8 mouse cellular contexts compared by ENCODE assay signal in the genomic region with DNA sequence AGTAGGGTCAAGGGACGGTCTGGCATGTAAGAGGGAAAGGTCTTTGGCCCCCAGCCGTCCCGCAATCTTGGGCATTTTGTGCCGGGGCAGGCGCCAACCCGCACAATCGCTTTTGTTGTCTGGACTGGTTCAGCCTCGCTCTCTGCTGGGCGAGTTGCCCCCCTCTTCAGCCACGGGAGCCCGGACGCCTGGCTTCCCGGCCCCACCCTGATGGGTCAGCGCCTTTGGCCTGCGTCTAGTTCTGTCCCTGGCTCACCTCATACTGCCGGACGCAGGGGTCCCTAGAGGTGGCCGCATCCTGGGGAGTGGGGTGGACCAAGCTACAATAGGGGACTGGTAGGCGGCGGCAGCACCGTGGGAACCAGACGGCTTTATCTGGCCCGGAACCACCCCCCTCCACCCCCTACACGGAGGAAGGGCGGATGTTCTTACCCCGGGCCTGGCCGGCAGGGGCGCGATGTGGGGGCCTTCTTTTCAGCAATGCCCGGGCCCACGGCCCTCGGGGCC. TPM values are rescaled to one million over a fixed set of nuclear protein-coding genes. Genes with fewer than 3 reads are reported as not detected.
A peak's percentile ranks its signal among the peaks of the same experiment; 100 is the strongest.
DNase-seq lines count a peak whose midpoint lies in the region; ATAC-seq lines count a peak whose summit lies in the region.

No protein-coding gene starts in this region.

- intact Hi-C loops in left cerebral cortex, postnatal 25 days (cut with DNase I): no loop called here

- peaks cover 71% of the 10 kb centered on the region for H3K4me1 ChIP-seq in embryonic facial prominence, embryonic 10.5 days
- peaks cover 50% of the 10 kb centered on the region for H3K4me1 ChIP-seq in heart, embryonic 16.5 days (ENCODE audit: control insufficient read depth, insufficient read depth, low read length)
- H3K4me1 ChIP-seq in limb, embryonic 12.5 days (replicated peaks): peaks cover 58% of the 10 kb centered on the region
- H3K4me1 ChIP-seq in neural tube, embryonic 14.5 days (ENCODE audit: control insufficient read depth, insufficient read depth, low read length): peaks cover 26% of the 10 kb centered on the region; the same call in 1 of the 2 replicates

- peak overlapping the region; percentile 33; the same call in 1 of the 2 replicates for H3K9ac ChIP-seq in heart, embryonic 16.5 days (ENCODE audit: low read length)
- peak overlapping the region; percentile 37; the same call in 1 of the 2 replicates for H3K9ac ChIP-seq in limb, embryonic 12.5 days (replicated peaks)
- H3K9ac ChIP-seq in neural tube, embryonic 14.5 days (replicated peaks; ENCODE audit: low read depth, low read length): no peak overlapping the region

- peak overlapping the region; percentile 60 for H3K4me3 ChIP-seq in embryonic facial prominence, embryonic 10.5 days
- peak overlapping the region; percentile 73 for H3K4me3 ChIP-seq in heart, embryonic 16.5 days (ENCODE audit: low read length)
- H3K4me3 ChIP-seq in limb, embryonic 12.5 days (replicated peaks): peak overlapping the region; percentile 50
- 0 out of 2 replicates have a peak overlapping the region, but pooled peaks have one; percentile 1 for H3K4me3 ChIP-seq in neural tube, embryonic 14.5 days (ENCODE audit: low read depth, low read length)

- H3K9me3 ChIP-seq in embryonic facial prominence, embryonic 10.5 days: 0 out of 2 replicates have a peak, but pooled peaks cover 2% of the 10 kb centered on the region
- H3K9me3 ChIP-seq in heart, embryonic 16.5 days (replicated peaks; ENCODE audit: control insufficient read depth, low read length): no peaks in the 10 kb centered on the region
- H3K9me3 ChIP-seq in limb, embryonic 12.5 days: no peaks in the 10 kb centered on the region
- H3K9me3 ChIP-seq in neural tube, embryonic 14.5 days (ENCODE audit: control insufficient read depth, low read length): no peaks in the 10 kb centered on the region

- no peaks in the 10 kb centered on the region for H3K36me3 ChIP-seq in embryonic facial prominence, embryonic 10.5 days (replicated peaks)
- H3K36me3 ChIP-seq in heart, embryonic 16.5 days (ENCODE audit: control insufficient read depth, insufficient read depth): no peaks in the 10 kb centered on the region
- H3K36me3 ChIP-seq in limb, embryonic 12.5 days: no peaks in the 10 kb centered on the region
- no peaks in the 10 kb centered on the region for H3K36me3 ChIP-seq in neural tube, embryonic 14.5 days (ENCODE audit: control insufficient read depth, insufficient read depth, low read length)

- ATAC-seq in heart, embryonic 16.5 days (replicated peaks; ENCODE audit: extremely low read depth, insufficient read depth, low FRiP score): peak; percentile 2; the same call in 1 of the 2 replicates
- ATAC-seq in limb, embryonic 12.5 days (ENCODE audit: insufficient number of reproducible peaks, insufficient read depth, low FRiP score, low TSS enrichment, low read depth): no peak
- ATAC-seq in neural tube, embryonic 14.5 days (ENCODE audit: low read depth): no peak

- H3K27me3 ChIP-seq in embryonic facial prominence, embryonic 10.5 days (replicated peaks; ENCODE audit: low read depth, poor library complexity, severe bottlenecking): peaks cover 99% of the 10 kb centered on the region
- peaks cover 87% of the 10 kb centered on the region for H3K27me3 ChIP-seq in heart, embryonic 16.5 days (ENCODE audit: control insufficient read depth, insufficient read depth, low read length)
- peaks cover 92% of the 10 kb centered on the region for H3K27me3 ChIP-seq in limb, embryonic 12.5 days
- H3K27me3 ChIP-seq in neural tube, embryonic 14.5 days (ENCODE audit: control insufficient read depth, insufficient read depth, low read length): peaks cover 63% of the 10 kb centered on the region

- WGBS in embryonic facial prominence, embryonic 10.5 days: 2% methylated on average over 32 of the region's 32 CpGs
- 2% methylated on average over 32 of the region's 32 CpGs for WGBS in heart, embryonic 16.5 days
- WGBS in limb, embryonic 12.5 days: 4% methylated on average over 30 of the region's 32 CpGs
- 4% methylated on average over 31 of the region's 32 CpGs for WGBS in neural tube, embryonic 14.5 days

- H3K4me2 ChIP-seq in heart, embryonic 16.5 days (ENCODE audit: low read depth, low read length): peak overlapping the region; percentile 90
- H3K4me2 ChIP-seq in limb, embryonic 12.5 days: peak overlapping the region; percentile 93
- peak overlapping the region; percentile 81; the same call in 1 of the 2 replicates for H3K4me2 ChIP-seq in neural tube, embryonic 14.5 days (ENCODE audit: low read depth, low read length)

- peak; percentile 63 for DNase-seq in gastrocnemius, adult 18-20 months (ENCODE audit: low spot score)
- no peak for DNase-seq in gastrocnemius, postnatal 4 days (ENCODE audit: low spot score in 2 of 2)
- DNase-seq in embryonic facial prominence, embryonic 10.5 days (ENCODE audit: low spot score): no peak
- DNase-seq in left cerebral cortex, postnatal 25 days (ENCODE audit: low spot score in 2 of 2): no peak
- no peak for DNase-seq in frontal cortex, postnatal 36 days (ENCODE audit: low spot score in 2 of 2)

- no peak overlapping the region for H3K27ac ChIP-seq in embryonic facial prominence, embryonic 10.5 days (replicated peaks)
- H3K27ac ChIP-seq in heart, embryonic 16.5 days (ENCODE audit: low read length): peak overlapping the region; percentile 68
- H3K27ac ChIP-seq in limb, embryonic 12.5 days: no peak overlapping the region
- no peak overlapping the region for H3K27ac ChIP-seq in neural tube, embryonic 14.5 days (ENCODE audit: low read depth, low read length)

RNA-seq across cellular contexts. Expression of a gene that starts 3.0 kb away (rescaled TPM):
- 10 to 100 TPM; 55.8 to 66.9 TPM for total RNA-seq in gastrocnemius, adult 18-20 months (2021)
- 100 to 1,000 TPM; 152 to 169 TPM for total RNA-seq in gastrocnemius, postnatal 4 days (2021)
- polyA plus RNA-seq in embryonic facial prominence, embryonic 10.5 days (2016; fragmentation: Nextera tagmentation; extraction: Ambion mirVana): 7.1 and 8.8 TPM in 2 replicates
- 63.5 and 86.0 TPM in 2 replicates for polyA plus RNA-seq in heart, embryonic 16.5 days (2015; fragmentation: Nextera tagmentation; extraction: Ambion mirVana)
- polyA plus RNA-seq in limb, embryonic 12.5 days (2016; fragmentation: Nextera tagmentation; extraction: Ambion mirVana): 15.2 and 15.8 TPM in 2 replicates
- 5.8 and 11.5 TPM in 2 replicates for polyA plus RNA-seq in neural tube, embryonic 14.5 days (2014; fragmentation: Nextera tagmentation; extraction: Ambion mirVana)
- total RNA-seq in left cerebral cortex, postnatal 25 days (2021): 10 to 100 TPM; 46.7 to 50.4 TPM

RNA-seq across cellular contexts. Expression of a gene that starts 21.4 kb away (rescaled TPM):
- total RNA-seq in gastrocnemius, adult 18-20 months (2021): 1 to 10 TPM; 2.2 to 3.0 TPM
- 10 to 100 TPM; 11.0 to 11.5 TPM for total RNA-seq in gastrocnemius, postnatal 4 days (2021)
- polyA plus RNA-seq in embryonic facial prominence, embryonic 10.5 days (2016; fragmentation: Nextera tagmentation; extraction: Ambion mirVana): 73.2 and 80.3 TPM in 2 replicates
- polyA plus RNA-seq in heart, embryonic 16.5 days (2015; fragmentation: Nextera tagmentation; extraction: Ambion mirVana): 22.3 and 24.1 TPM in 2 replicates
- 59.5 and 59.9 TPM in 2 replicates for polyA plus RNA-seq in limb, embryonic 12.5 days (2016; fragmentation: Nextera tagmentation; extraction: Ambion mirVana)
- 29.6 and 35.6 TPM in 2 replicates for polyA plus RNA-seq in neural tube, embryonic 14.5 days (2014; fragmentation: Nextera tagmentation; extraction: Ambion mirVana)
- total RNA-seq in left cerebral cortex, postnatal 25 days (2021): 10 to 100 TPM; 21.7 to 31.2 TPM

RNA-seq across cellular contexts. Expression of a gene that starts 22.8 kb away (rescaled TPM):
- total RNA-seq in gastrocnemius, adult 18-20 months (2021): under 1 TPM in 1 of 2 experiments, not detected in 1; 0.57 TPM
- total RNA-seq in gastrocnemius, postnatal 4 days (2021): not detected
- polyA plus RNA-seq in embryonic facial prominence, embryonic 10.5 days (2016; fragmentation: Nextera tagmentation; extraction: Ambion mirVana): not detected in 2 replicates
- polyA plus RNA-seq in heart, embryonic 16.5 days (2015; fragmentation: Nextera tagmentation; extraction: Ambion mirVana): 0.46 TPM in 1 of 2 replicates, not detected in the other
- polyA plus RNA-seq in limb, embryonic 12.5 days (2016; fragmentation: Nextera tagmentation; extraction: Ambion mirVana): 0.42 TPM in 1 of 2 replicates, not detected in the other
- polyA plus RNA-seq in neural tube, embryonic 14.5 days (2014; fragmentation: Nextera tagmentation; extraction: Ambion mirVana): not detected in 2 replicates
- total RNA-seq in left cerebral cortex, postnatal 25 days (2021): not detected

Comparison
In these comparisons a context has a peak if more than half of its experiments do, and no peak if none do; other contexts are left out.
1. H3K4me3 ChIP-seq: peak in every context shown above with its lines; median percentile 73 in heart, embryonic 16.5 days; 60 in embryonic facial prominence, embryonic 10.5 days; 50 in limb, embryonic 12.5 days; 1 in neural tube, embryonic 14.5 days.